Mouse (Mus musculus) liver, embryonic 12.5 days (tissue): ENCODE data around the gene Pcolce2. TPM values are rescaled to one million over a fixed set of nuclear protein-coding genes. Genes with fewer than 3 reads are reported as not detected.

Experiments used
- ATAC-seq: fragments of 200-750 bp; cut with Nextera tagmentation; 2 replicates; pipeline ENCODE4 v1.8.0; 2017; ENCODE audit warnings: moderate number of reproducible peaks, mild to moderate bottlenecking, moderate library complexity
- H3K27ac ChIP-seq: fragments of 300-500 bp; sonication (generic); 2 replicates; pipeline ENCODE4 v1.5.1; 2016; ENCODE audit warnings: mild to moderate bottlenecking
- H3K27me3 ChIP-seq: fragments of 300-500 bp; sonication (generic); replicated peaks from 2 replicates; pipeline ENCODE4 v1.6.1; 2016; ENCODE audit warnings: mild to moderate bottlenecking, moderate library complexity
- H3K36me3 ChIP-seq: fragments of 300-500 bp; sonication (generic); 2 replicates; pipeline ENCODE4 v1.6.1; 2016; ENCODE audit warnings: mild to moderate bottlenecking, moderate library complexity
- H3K4me1 ChIP-seq: fragments of 300-500 bp; sonication (generic); 2 replicates; pipeline ENCODE4 v1.6.1; 2016
- H3K4me2 ChIP-seq: fragments of 300-500 bp; sonication (generic); 2 replicates; pipeline ENCODE4 v1.6.1; 2016; ENCODE audit warnings: mild to moderate bottlenecking, moderate library complexity
- H3K4me3 ChIP-seq: fragments of 300-500 bp; sonication (generic); 2 replicates; pipeline ENCODE4 v1.5.1; 2016; ENCODE audit warnings: mild to moderate bottlenecking, moderate library complexity
- H3K9ac ChIP-seq: fragments of 300-500 bp; sonication (generic); 2 replicates; pipeline ENCODE4 v1.6.1; 2016; ENCODE audit warnings: mild to moderate bottlenecking, moderate library complexity
- H3K9me3 ChIP-seq: fragments of 300-500 bp; sonication (generic); replicated peaks from 2 replicates; pipeline ENCODE4 v1.6.1; 2016; ENCODE audit warnings: mild to moderate bottlenecking, moderate library complexity
- WGBS: fragments of 180-500 bp; shearing (Covaris S2); methylation state at CpG from one replicate; pipeline ENCODE4 v1.1.7; 2016; ENCODE audit not compliant: insufficient replicate concordance; 5-methylcytosine and 5-hydroxymethylcytosine counted together
- polyA plus RNA-seq: library from polyadenylated mRNA; unstranded; fragments of >200 nt; fragmentation: Nextera tagmentation; extraction: Ambion mirVana; gene quantifications from 2 replicates; pipeline ENCODE4 v1.2.1, GENCODE M21; 2016

The Pcolce2 gene
- polyA plus RNA-seq, 1 experiment from 2014 or later: 12.1 TPM

GRCm38 (mm10) chr9:95692823-95693222, 55.4 kb downstream of the Pcolce2 start:
- Histone ChIP-seq H3K36me3 (no peaks in the 10 kb centered on the region; the same call in 1 of the 2 replicates), H3K4me1 (no peaks in the 10 kb centered on the region), H3K27me3 (no peaks in the 10 kb centered on the region), H3K9ac (no peak overlapping the region), H3K9me3 (no peaks in the 10 kb centered on the region), H3K4me2 (no peak overlapping the region), H3K4me3 (no peak overlapping the region), H3K27ac (no peak overlapping the region)
- 63% methylated on average over 8 of the region's 8 CpGs for WGBS
- ATAC-seq: no peak

GRCm38 (mm10) chr9:95693528-95694100, 56.2 kb downstream of the Pcolce2 start:
- H3K4me3 ChIP-seq: no peak overlapping the region
- H3K27ac ChIP-seq: no peak overlapping the region
- no peaks in the 10 kb centered on the region for H3K4me1 ChIP-seq
- 52% methylated on average over 11 of the region's 11 CpGs for WGBS
- H3K4me2 ChIP-seq: no peak overlapping the region
- no peaks in the 10 kb centered on the region for H3K27me3 ChIP-seq
- no peak for ATAC-seq
- H3K9me3 ChIP-seq: no peaks in the 10 kb centered on the region
- H3K9ac ChIP-seq: no peak overlapping the region
- no peaks in the 10 kb centered on the region; the same call in 1 of the 2 replicates for H3K36me3 ChIP-seq

GRCm38 (mm10) chr9:95694526-95694925, 57.1 kb downstream of the Pcolce2 start:
- Histone ChIP-seq H3K27ac (no peak overlapping the region), H3K4me3 (no peak overlapping the region), H3K4me2 (no peak overlapping the region), H3K36me3 (no peaks in the 10 kb centered on the region; the same call in 1 of the 2 replicates), H3K9me3 (no peaks in the 10 kb centered on the region), H3K27me3 (no peaks in the 10 kb centered on the region), H3K9ac (no peak overlapping the region), H3K4me1 (no peaks in the 10 kb centered on the region)
- 57% methylated on average over 12 of the region's 12 CpGs for WGBS
- no peak for ATAC-seq

GRCm38 (mm10) chr9:95695023-95695422, 57.6 kb downstream of the Pcolce2 start:
- WGBS: 76% methylated on average over 15 of the region's 15 CpGs
- Histone ChIP-seq H3K4me3 (no peak overlapping the region), H3K27me3 (no peaks in the 10 kb centered on the region), H3K9me3 (no peaks in the 10 kb centered on the region), H3K36me3 (no peaks in the 10 kb centered on the region; the same call in 1 of the 2 replicates), H3K9ac (no peak overlapping the region), H3K4me1 (no peaks in the 10 kb centered on the region), H3K4me2 (no peak overlapping the region), H3K27ac (no peak overlapping the region)
- no peak for ATAC-seq

- Histone ChIP-seq H3K36me3 (no peaks in the 10 kb centered on the region; the same call in 1 of the 2 replicates), H3K4me1 (no peaks in the 10 kb centered on the region), H3K9ac (no peak overlapping the region), H3K4me2 (no peak overlapping the region), H3K27ac (no peak overlapping the region), H3K4me3 (no peak overlapping the region), H3K27me3 (no peaks in the 10 kb centered on the region), H3K9me3 (no peaks in the 10 kb centered on the region)
- 67% methylated on average over 6 of the region's 6 CpGs for whole genome bisulfite sequencing
- no peak for ATAC-seq
Measured at GRCm38 (mm10) chr9:95696581-95696980, 59.2 kb downstream of the Pcolce2 start.

- no peak overlapping the region for H3K4me3 ChIP-seq
- no peaks in the 10 kb centered on the region for H3K27me3 ChIP-seq
- H3K36me3 ChIP-seq: no peaks in the 10 kb centered on the region; the same call in 1 of the 2 replicates
- H3K27ac ChIP-seq: no peak overlapping the region
- no peaks in the 10 kb centered on the region for H3K4me1 ChIP-seq
- no peak overlapping the region for H3K9ac ChIP-seq
- 43% methylated on average over 2 of the region's 2 CpGs for WGBS
- no peaks in the 10 kb centered on the region for H3K9me3 ChIP-seq
- ATAC-seq: no peak
- no peak overlapping the region for H3K4me2 ChIP-seq
Measured at GRCm38 (mm10) chr9:95697808-95698207, 60.4 kb downstream of the Pcolce2 start.

- Histone ChIP-seq H3K4me2 (no peak overlapping the region), H3K36me3 (no peaks in the 10 kb centered on the region), H3K27me3 (no peaks in the 10 kb centered on the region), H3K4me3 (no peak overlapping the region), H3K9ac (no peak overlapping the region), H3K27ac (no peak overlapping the region), H3K4me1 (no peaks in the 10 kb centered on the region), H3K9me3 (no peaks in the 10 kb centered on the region)
- 65% methylated on average over 4 of the region's 4 CpGs for WGBS
- ATAC-seq: no peak
Measured at GRCm38 (mm10) chr9:95699273-95699672, 61.9 kb downstream of the Pcolce2 start.

- Histone ChIP-seq H3K27me3 (no peaks in the 10 kb centered on the region), H3K4me3 (no peak overlapping the region), H3K36me3 (no peaks in the 10 kb centered on the region), H3K4me1 (no peaks in the 10 kb centered on the region), H3K9me3 (no peaks in the 10 kb centered on the region), H3K9ac (no peak overlapping the region), H3K4me2 (no peak overlapping the region), H3K27ac (no peak overlapping the region)
- peak; percentile 40; the same call in 1 of the 2 replicates for ATAC-seq
- WGBS: 51% methylated on average over 3 of the region's 3 CpGs
Measured at GRCm38 (mm10) chr9:95704078-95704477, 66.7 kb downstream of the Pcolce2 start.

GRCm38 (mm10) chr9:95705371-95705770, 68.0 kb downstream of the Pcolce2 start:
- Histone ChIP-seq H3K9me3 (no peaks in the 10 kb centered on the region), H3K27ac (no peak overlapping the region), H3K27me3 (no peaks in the 10 kb centered on the region), H3K4me3 (no peak overlapping the region), H3K4me1 (no peaks in the 10 kb centered on the region), H3K36me3 (no peaks in the 10 kb centered on the region), H3K4me2 (no peak overlapping the region), H3K9ac (no peak overlapping the region)
- ATAC-seq: no peak
- WGBS: 80% methylated on average over 5 of the region's 5 CpGs

- no peak overlapping the region for H3K4me2 ChIP-seq
- H3K9me3 ChIP-seq: no peaks in the 10 kb centered on the region
- no peak for ATAC-seq
- no peaks in the 10 kb centered on the region for H3K36me3 ChIP-seq
- H3K9ac ChIP-seq: no peak overlapping the region
- no peak overlapping the region for H3K4me3 ChIP-seq
- no peaks in the 10 kb centered on the region for H3K4me1 ChIP-seq
- H3K27me3 ChIP-seq: no peaks in the 10 kb centered on the region
- H3K27ac ChIP-seq: no peak overlapping the region
Measured at GRCm38 (mm10) chr9:95708943-95709342, 71.5 kb downstream of the Pcolce2 start.

GRCm38 (mm10) chr9:95712574-95712973, 75.2 kb downstream of the Pcolce2 start:
- no peak overlapping the region for H3K27ac ChIP-seq
- H3K9me3 ChIP-seq: no peaks in the 10 kb centered on the region
- no peak for ATAC-seq
- 42% methylated on average over 8 of the region's 8 CpGs for WGBS
- H3K36me3 ChIP-seq: no peaks in the 10 kb centered on the region
- H3K4me2 ChIP-seq: no peak overlapping the region
- no peak overlapping the region for H3K4me3 ChIP-seq
- H3K27me3 ChIP-seq: no peaks in the 10 kb centered on the region
- H3K9ac ChIP-seq: no peak overlapping the region
- no peaks in the 10 kb centered on the region for H3K4me1 ChIP-seq

- Histone ChIP-seq H3K27ac (no peak overlapping the region), H3K9me3 (no peaks in the 10 kb centered on the region), H3K36me3 (peaks cover under 1% of the 10 kb centered on the region; the same call in 1 of the 2 replicates), H3K27me3 (no peaks in the 10 kb centered on the region), H3K4me2 (no peak overlapping the region), H3K4me3 (no peak overlapping the region), H3K4me1 (no peaks in the 10 kb centered on the region), H3K9ac (no peak overlapping the region)
- ATAC-seq: no peak
Measured at GRCm38 (mm10) chr9:95736238-95736637, 98.8 kb downstream of the Pcolce2 start.
